Mouse (Mus musculus): ENCODE data around the gene Ankrd13a. TPM values are rescaled to one million over a fixed set of nuclear protein-coding genes. Genes with fewer than 3 reads are reported as not detected.

Gene Ankrd13a
- total RNA-seq (2023) = 232 and 290 TPM in 2 replicates

DNA sequence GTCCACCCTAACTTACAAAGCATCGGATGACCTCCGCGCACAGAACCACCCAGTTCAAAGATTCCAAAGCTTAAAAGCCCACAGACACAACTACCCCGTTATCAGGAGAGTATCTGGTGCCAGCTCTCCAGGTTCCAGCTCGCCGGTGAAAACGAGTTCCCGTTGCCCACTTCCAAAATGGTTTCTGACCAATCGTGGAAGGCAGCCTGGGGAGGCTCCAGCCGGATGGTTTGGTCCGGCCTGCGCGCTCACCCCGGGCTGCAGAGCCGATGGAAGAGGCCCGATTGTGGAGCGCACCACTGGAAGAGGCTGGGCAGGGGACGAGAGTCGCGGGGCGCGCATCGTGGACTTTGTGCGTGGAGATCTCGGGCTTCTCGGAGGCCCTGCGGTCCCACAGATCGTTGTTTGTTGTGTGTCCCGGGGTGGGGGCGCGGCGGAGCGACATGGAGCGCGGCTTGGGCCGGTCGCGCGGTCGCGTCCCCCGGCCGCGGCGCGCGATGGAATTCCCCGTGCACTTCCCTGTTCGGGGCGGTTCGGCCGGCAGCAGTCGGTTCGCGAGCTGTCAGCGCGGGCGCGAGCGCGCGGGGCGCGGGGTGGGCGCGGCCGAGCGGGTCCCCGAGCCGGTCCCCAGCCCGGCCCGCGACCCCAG is at the start of gene Ankrd13a:
TSS of gene Ankrd13a (plus strand) at position 275 of the 649 bp plus-strand sequence.

DNA sequence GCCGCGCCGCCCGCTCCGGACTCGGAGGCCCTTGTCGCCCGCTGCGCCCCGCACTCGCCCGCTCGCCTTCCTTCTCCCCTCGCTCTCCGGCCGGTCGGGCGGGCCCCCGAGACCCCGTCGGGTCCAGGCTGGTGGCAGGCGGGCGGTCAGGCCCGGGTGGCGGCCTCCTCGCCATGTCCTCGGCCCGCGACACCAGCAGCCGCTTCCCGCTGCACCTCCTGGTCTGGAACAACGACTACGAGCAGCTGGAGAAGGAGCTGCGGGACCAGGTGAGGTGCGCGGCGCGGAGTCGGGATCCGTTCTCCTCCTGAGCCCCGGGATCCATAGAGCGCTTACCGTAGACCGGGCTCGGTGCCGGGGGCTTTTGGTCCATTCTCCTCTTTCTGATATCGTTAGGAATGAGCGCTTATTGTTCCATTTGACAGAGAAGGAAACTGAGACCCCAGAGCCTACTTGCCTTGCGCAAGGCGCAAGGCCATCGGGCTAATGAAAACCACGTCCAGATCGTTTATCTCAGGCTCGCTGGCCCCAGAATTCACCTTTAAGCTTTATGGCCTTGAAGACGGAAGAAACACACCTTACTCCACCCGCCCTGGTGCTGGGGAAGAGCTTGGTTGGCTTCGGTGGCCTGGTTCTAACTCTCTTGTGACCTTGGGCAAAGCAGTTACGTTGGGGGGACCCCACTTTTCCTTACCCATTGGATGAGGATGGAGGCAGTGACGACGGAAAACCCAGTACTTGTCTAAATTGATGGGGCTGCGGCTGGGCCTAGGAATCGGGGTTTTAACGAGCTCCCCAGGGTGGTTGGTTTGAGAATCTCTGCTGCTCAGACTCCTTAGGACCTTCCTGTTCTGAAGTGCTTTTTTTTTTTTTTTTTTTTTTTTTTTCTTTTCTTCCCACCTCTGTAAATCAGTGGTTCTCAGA is 841 bp downstream of the Ankrd13a start, which contains the start of gene Git2:
TSS of gene Git2 (minus strand) at position 462 of the 924 bp plus-strand sequence.

DNA sequence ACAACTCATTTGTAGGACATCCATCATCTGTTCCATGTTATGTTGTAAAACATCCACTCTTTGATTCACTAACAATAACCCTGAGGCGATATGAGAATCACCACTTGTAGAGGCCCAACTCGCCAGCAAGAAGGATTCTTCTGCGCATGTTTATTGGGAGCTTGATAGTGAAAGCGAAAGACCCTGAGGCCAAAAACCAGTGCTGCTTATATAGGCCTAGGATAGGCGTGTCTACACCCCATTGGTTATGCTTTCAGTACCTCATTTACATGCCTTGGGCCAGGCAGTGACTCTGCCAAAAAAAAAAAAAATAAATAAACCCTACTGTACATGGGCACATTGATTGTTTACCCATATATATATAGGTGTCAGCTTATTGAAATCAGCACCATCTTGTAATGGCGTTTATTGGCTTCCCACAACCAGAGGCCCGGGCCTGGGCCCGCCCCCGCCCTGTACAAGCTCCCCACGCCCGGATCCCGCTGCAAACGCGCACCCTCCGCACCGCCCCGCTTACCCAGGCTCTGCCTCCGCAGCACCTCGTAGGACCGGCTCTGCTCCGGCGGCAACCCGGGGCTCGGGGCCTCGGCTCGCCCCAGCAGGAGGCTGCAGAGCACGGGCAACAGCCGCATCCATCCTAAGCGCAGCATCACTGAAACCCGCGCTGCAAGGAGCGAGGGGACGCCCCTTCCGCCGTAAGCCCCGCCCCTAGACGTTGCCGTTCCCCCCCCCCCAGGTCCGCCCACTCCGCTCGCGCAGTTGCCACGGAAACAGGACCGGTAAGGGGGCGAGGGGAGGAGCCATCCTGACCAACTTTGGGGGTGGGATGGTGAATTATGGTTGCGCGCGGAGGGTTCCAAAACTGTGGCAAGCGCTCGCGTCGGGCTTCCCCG is 48.6 kb downstream of the Ankrd13a start, which contains the start of gene 1500011B03Rik:
TSS of gene 1500011B03Rik (minus strand) at position 673 of the 893 bp plus-strand sequence.

DNA sequence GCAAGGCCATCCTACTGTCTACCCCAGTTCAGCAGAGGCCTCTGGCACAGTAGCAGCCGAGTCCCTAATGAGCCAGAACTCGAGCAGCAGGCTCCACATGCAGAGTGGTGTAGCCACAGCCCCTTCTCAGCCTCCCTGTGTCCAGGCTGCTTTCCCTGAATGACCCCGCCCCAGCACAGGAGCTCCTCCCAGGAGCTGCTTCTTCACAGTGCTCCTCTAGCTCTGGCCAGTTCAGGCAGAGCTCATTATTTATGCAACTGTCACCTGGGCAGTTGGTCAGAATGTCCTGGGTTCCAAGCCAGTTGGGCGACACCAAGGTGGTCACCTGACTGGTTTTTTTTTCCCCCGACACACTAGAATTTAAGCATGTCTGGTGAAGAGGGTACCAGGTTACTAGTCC is 78.9 kb downstream of the Ankrd13a start, which contains the start of gene 4930519G04Rik:
TSS of gene 4930519G04Rik (plus strand) at position 301 of the 400 bp plus-strand sequence.

Other genes starting within 250 kb of the Ankrd13a start
- 0.25 and 0.61 TPM in 2 replicates for gene Fam222a, start 206.7 kb upstream of the Ankrd13a start, total RNA-seq (2023)
- 1.4 and 2.2 TPM in 2 replicates for gene Trpv4, start 116.3 kb upstream of the Ankrd13a start, total RNA-seq (2023)
- 72.0 and 83.2 TPM in 2 replicates for gene Gltp, start 83.7 kb upstream of the Ankrd13a start, total RNA-seq (2023)
- gene Tchp, start 66.9 kb upstream of the Ankrd13a start, total RNA-seq (2023) = 5.5 and 7.7 TPM in 2 replicates
- 140 and 161 TPM in 2 replicates for gene Git2, start 840 bp downstream of the Ankrd13a start, total RNA-seq (2023)
- gene 1500011B03Rik, start 48.8 kb downstream of the Ankrd13a start, total RNA-seq (2023) = 36.1 and 36.4 TPM in 2 replicates
- 0.18 TPM in 1 of 2 replicates, not detected in the other for gene 4930519G04Rik, start 79.0 kb downstream of the Ankrd13a start, total RNA-seq (2023)
- not detected in 2 replicates for gene Gm9936, start 84.0 kb downstream of the Ankrd13a start, total RNA-seq (2023)
- gene Oasl2, start 122.3 kb downstream of the Ankrd13a start, total RNA-seq (2023) = 10.1 and 18.6 TPM in 2 replicates
- gene Oasl1, start 148.6 kb downstream of the Ankrd13a start, total RNA-seq (2023) = 14.3 and 28.8 TPM in 2 replicates
- gene 2210016L21Rik, start 167.5 kb downstream of the Ankrd13a start, total RNA-seq (2023) = 12.3 and 14.7 TPM in 2 replicates
- not detected in 2 replicates for gene Hnf1a, start 196.4 kb downstream of the Ankrd13a start, total RNA-seq (2023)
- 39.4 and 49.7 TPM in 2 replicates for gene Sppl3, start 236.5 kb downstream of the Ankrd13a start, total RNA-seq (2023)

Measured in neutrophil, adult 65 days (primary cell).